Mouse (Mus musculus) kidney, postnatal 4 days (tissue): ENCODE results near the gene Tm4sf5.
"Not testable (repeated sequence)": the region's sequence is repeated elsewhere in the genome, so short reads cannot be mapped to it uniquely, and the experiment has no call there.

ENCODE experiments used
- DNase-seq, 2 experiments: peaks; one replicate each; pipeline ENCODE4 v3.0.0; 2021; ENCODE audit warnings: mixed read lengths in 2 of 2

Gene Tm4sf5

DNA sequence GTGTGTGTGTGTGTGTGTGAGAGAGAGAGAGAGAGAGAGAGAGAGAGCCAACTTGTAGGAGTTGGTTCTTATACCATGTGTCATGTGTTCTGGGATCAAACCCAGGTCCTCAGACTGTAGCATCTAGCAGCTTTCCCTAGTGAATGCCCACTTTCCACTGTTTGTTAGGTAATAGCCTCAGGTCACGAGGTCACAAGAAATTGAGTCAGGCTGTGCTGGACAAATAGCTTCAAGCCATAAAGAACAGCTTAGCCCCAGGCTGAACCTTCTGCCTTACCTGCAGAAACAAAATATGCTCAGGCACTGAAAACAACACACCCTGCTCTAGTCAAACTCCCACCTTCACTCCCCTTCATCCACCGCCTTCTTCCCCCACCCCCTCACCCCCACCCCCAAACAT is 6.2 kb downstream of the Tm4sf5 start:
- DNase-seq: no peak

DNA sequence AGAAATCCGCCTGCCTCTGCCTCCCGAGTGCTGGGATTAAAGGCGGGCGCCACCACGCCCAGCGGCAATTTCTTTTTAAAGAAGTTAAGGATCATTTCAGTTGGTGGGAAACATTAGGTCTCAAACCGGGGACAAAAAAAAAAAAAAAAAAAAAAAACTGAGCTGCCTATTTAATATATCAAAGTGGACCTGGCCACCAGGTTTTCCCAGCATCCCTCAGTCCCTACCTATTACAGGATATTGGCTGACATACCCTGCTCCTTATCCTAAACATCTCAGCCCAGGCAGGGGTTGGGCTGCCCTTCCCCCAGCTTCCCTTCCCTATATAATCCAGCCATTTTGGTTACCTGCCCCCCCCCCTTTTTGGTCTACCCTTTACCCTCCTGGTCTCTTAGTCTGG is 6.8 kb downstream of the Tm4sf5 start:
- DNase-seq: no peak

DNA sequence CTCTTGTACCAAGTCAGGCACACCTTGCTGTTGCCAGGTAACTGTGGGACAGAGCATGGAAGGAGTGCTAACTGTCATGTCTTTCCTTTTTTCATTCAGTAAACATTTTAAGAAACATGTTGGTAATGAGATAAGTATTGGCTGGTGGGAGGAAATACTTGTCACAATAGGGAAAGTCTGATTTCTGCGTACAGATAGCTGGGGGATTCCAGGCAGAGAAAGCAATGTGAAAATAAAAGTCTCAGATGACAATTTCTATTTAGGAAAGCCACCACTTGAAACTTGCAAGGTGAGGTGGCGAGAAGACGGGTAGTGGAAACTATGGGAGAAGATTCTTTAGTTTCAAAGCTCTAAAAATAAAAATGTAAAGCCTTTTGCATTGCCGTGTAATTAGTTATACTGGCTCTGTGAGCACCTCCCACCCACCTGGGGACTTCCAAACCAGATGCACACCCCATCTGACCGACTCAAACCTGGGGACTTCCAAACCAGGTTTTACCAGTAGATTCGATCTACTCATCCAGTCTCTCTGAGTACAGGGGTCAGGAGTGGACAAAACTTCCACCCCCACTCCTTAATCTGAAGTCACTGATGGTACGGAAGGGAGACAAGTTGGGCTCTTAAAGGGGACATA is 7.8 kb downstream of the Tm4sf5 start:
- DNase-seq: no peak

DNA sequence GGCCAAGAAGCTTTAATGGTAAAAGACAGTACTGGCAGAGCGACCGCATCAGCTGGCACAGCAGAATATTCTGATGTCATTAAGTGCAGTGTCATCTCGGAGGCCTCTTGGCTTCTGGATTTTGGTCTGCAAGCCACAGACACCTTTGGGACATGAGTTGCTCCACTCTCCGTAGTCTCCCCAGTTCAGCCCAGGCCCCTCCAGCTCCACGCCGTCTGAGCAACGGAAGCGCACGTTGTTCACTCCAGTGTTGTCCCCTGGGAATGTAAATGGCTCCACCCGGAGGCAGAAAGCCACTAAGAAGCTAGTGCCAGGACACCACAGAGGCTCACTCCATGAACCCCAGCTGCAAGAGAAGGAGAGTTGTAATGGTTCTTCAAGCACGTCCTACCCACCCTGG is 8.5 kb downstream of the Tm4sf5 start:
- DNase-seq: peak; percentile 16 to 26

DNA sequence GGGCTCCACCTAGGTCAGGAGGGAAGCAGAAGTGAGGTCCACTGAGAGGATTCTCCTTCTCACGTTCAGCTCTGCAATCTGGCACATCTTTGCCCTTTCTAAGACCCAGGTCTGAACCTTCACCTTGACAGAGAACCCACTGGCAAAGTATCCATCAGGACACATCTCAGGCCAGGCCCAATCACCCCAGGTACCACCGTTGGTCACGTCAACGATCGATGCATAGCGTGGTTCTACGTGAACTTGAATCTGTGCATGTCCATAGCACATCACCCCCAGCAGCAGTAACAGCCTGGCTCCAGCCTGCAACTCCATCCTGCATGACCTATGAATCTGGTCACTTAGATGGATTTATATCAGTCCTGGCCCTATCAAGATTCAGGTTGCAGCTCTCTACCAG is 9.2 kb downstream of the Tm4sf5 start, which contains the start of gene Vmo1:
Gene Vmo1, minus strand, starts transcription at position 329 of the 400 bp plus-strand sequence.
- DNase-seq: no peak

DNA sequence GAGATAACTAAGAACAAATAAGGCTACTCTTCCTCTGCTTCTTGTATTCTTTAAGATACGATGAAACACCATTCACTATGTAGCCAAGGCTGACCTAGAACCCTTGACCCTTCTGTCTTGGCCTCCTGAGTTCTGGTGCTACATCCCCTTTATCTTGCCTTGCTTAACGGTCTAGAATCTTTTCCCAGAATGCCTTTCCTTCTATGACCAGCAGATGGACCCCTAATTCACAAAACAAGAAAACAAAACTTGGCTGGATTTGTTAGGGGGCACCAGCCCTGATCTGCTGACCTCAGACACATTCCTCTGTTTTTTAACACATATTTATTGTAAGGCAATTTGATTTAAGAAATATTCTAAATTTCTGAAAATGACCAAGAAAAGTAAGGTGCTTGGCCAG is 11.3 kb downstream of the Tm4sf5 start:
- DNase-seq: peak; percentile 32 to 43

DNA sequence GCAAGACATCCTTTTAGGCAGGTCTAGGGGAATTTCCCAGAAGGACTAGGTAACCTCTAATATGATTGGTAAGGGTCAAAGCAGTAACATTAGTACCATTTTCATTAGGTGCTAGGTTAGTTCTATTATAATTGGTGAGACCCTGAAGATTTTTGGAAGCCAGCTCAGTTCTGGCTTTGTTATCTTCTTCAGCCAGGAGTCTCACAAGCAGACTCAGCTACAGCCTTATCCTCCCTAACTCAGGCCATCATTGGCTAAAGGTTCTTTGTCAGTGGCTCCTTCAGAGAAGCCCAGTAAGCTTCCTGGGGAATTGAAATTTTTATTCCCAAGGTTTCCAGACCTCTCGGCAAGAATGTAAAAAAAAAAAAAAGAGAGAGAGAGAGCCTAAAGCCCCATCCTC is 13.4 kb downstream of the Tm4sf5 start:
- DNase-seq: no peak

DNA sequence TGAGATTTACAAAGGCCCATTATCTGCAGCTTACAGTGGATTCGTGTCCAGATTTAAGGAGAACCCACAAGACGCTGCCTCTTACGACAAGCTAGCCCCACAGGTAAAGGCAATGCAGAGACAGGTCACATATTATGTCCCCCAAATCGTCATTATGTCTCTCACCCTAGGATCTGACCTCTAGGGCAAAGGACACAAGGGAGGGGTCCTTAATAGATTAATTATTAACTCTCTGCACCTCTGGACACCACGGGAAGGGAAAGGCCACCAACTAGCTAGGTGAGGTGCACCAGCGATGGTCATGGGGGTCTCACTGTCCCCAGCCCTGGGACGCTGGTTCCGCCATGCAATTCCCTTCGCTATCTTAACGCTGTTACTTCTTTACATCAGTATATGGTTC is 13.9 kb downstream of the Tm4sf5 start, which contains the start of gene Gltpd2:
Gene Gltpd2, plus strand, starts transcription at position 274 of the 400 bp plus-strand sequence.
- DNase-seq: no peak

DNA sequence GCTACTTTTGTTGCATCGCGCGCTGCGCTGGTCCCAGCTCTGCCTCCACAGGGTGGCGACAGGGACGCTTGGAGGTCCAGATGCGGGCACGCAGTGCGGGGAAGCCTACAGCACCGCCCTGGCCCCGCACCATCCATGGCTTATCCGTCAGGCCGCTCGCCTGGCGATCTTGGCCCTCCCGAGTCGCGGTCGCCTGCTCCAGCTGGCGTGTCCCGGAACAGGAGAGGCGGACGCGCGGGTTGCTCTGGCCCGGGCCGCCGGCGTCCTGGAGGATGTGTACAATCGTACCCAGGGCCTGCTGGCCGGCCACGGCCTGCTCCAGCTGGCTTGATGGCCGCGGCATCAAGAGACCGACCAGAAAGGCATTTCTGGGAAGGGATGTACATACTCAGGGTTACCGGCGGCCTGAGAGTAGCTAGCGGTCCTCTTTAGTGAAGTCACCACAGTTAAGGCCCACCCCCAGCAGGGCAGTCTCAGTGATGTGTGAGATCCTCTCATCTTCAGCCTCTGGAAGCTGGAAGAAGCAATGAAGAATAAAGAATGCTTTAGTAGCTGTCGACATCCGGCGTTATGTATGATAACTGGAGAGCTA is 15.2 kb downstream of the Tm4sf5 start:
- peak; percentile 60 to 79 for DNase-seq

DNA sequence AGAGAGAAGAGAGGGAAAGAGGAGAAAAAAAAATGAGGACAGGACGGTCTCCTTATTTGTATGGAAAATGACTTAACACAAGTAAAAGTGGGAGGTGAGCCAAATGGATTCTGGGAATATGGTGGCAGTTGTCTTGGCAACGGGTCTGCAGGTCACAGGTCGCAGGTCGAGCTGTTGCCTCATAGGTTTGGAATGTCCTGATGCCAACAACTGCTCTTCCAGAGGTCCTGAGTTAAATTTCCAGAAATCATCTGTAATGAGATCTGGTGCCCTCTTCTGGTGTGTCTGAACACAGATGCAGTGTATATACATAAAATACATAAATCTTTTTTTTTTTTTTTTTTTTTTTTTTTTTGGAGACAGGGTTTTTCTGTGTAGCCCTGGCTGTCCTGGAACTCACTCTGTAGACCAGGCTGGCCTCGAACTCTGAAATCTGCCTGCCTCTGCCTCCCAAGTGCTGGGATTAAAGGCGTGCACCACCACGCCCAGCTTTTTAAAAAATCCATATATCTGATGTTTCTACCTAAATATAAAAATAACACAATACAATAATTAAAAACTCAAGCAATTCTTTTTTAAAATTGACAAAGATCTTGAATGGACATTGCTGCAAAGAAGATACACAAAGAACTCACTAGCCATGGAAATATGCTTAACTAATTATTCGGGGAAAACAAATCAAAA is 18.4 kb downstream of the Tm4sf5 start:
- peak in 1 of 2 experiments; percentile 19 for DNase-seq

DNA sequence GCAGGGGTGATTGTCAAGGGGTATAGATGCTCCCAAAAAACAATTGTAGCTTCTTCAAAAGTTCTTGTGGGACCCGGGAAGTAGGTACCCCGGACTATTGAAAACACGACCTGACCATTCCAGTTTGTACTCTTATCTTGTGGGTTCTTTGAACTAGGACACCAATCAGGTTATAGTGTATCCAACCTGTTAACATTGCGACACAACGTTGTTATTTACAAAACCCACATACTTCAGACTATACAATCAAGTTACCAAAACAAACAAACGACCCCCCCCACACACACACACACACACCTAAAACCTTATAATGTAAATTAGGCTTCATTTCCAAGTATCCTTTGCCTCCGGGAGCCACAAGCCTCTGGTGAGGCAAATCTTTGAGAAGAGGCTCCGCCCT is 19.7 kb downstream of the Tm4sf5 start:
- DNase-seq: no peak

DNA sequence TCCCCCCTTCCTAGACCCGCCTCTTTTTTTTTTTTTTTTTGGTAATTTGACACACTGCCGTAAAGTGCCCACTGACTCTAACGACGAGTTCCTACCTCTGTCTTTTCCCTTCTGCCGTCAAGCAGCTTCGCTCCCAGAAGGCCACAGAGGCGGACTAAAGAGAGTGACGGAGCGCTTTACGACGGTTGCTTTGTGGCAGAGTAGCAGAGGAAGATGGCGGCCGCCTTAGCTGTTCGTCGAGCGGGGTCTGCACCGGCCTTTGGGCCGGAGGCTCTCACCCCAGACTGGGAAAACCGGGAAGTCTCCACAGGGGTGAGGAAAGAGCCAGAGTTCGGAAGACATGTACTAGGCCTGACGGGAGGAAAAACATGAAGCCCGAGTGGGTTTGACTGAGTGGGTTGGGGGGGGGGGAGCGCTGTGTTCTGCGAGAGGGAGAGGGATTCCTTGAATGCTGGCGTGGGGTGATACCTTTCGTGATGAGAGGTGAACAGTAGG is 20.2 kb downstream of the Tm4sf5 start, which contains the start of gene Psmb6:
Gene Psmb6, plus strand, starts transcription at position 184 of the 495 bp plus-strand sequence.
- peak; percentile 89 to 94 for DNase-seq

DNA sequence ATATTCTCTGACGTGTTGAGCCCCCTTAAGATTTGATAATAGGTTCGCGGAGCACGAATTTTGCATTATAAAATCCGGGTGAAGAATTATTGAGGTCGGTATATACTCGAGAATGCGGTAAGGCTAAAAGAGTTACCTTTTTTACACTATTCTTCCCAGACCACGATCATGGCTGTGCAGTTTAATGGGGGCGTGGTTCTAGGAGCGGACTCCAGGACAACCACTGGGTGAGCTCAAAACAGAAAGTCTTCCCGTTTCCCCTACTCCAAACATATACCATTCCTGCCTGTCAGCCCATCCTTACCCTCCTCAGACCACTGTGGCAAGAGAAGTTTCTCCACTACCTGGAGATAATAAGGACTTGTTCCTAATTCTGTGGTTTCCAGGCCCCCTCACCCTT is 20.7 kb downstream of the Tm4sf5 start:
- peak in 1 of 2 experiments; percentile 27 for DNase-seq

DNA sequence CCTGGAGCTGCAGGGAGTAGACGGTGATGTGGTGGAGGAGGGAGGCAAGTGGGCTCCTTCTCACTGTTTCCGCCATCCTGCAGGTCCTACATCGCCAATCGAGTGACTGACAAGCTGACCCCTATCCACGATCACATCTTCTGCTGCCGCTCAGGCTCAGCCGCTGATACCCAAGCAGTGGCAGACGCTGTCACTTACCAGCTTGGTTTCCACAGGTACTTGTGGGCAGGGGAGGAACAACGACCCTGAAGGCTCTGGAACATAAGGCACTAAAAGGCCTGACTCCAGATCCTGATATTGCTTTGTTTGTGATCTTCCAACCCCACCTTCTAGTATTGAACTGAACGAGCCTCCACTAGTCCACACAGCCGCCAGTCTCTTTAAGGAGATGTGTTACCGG is 21.2 kb downstream of the Tm4sf5 start:
- DNase-seq: no peak

DNA sequence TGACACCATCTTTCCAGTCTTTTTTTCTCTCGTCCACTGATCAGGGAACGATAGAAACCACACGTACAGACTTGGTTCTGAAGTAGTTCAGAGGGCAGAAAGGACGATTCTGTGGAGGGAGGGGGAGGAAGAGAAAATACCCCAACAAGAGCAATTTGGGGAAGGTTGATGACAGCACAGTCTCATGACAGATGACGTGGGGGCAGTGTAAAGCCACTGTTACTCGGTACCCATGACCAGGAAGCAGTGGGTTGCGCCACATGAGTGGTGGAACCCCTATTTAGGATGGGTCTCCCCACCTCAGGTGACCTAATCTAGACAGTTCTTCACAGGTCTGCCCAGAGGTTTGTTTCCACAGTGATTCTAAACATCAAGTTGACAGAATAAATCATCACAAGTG is 23.6 kb downstream of the Tm4sf5 start:
- no peak for DNase-seq

DNA sequence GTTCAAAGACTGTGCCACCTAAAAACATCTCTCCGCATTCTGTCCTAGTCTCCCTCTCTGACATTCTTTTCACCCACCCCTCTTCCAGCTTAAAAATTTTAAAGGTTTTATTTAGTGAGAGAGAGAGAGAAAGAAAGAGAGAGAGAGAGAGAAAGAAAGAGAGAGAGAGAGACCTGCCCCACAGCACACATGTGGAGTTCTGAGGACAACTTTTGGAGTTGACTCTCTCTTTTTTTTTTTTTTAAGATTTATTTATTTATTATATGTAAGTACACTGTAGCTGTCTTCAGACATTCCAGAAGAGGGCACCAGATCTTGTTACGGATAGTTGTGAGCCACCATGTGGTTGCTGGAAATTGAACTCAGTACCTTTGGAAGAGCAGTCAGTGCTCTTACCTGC is 26.0 kb downstream of the Tm4sf5 start:
- not testable (repeated sequence) for DNase-seq

DNA sequence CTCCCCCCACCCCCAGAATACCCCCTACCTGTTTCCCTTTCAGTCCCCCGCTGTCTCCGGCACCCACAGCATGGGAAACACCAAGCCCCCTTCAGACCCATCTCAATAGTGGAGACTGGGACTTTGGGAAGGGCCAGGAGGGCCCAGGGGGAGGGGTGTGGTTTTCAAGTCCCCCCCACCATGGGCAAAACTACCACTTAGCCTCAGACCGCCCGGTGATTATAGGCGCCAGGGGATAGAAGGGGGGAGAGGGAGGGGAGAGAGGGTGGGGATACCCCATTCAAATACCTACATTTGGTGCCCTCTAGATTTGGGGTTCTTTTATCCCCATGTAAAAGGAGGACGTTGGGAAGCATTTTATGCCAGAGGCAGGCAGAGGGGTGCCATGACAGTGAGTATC is 27.8 kb downstream of the Tm4sf5 start, which contains the start of gene Gm40193:
Gene Gm40193, minus strand, starts transcription at position 101 of the 400 bp plus-strand sequence.
- DNase-seq: no peak

DNA sequence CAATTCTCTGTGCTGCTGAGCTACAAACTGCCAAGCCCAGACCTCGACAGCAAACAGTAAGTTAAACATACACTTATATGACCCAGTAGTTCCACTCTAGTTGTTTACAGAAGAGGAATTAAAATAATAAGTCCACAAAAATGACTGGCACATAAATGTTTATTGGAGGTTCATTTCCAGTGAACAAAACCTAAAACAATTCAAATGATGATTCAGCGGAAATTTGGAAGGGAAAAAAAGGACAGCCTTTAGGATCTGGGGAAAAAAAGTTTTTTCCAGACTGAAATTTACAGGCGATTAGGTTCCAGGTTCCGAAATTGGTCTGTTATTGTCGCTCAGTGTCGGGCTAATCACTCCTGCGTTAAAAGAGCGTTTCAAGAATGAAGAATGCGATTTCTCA is 34.4 kb downstream of the Tm4sf5 start:
- no peak for DNase-seq

DNA sequence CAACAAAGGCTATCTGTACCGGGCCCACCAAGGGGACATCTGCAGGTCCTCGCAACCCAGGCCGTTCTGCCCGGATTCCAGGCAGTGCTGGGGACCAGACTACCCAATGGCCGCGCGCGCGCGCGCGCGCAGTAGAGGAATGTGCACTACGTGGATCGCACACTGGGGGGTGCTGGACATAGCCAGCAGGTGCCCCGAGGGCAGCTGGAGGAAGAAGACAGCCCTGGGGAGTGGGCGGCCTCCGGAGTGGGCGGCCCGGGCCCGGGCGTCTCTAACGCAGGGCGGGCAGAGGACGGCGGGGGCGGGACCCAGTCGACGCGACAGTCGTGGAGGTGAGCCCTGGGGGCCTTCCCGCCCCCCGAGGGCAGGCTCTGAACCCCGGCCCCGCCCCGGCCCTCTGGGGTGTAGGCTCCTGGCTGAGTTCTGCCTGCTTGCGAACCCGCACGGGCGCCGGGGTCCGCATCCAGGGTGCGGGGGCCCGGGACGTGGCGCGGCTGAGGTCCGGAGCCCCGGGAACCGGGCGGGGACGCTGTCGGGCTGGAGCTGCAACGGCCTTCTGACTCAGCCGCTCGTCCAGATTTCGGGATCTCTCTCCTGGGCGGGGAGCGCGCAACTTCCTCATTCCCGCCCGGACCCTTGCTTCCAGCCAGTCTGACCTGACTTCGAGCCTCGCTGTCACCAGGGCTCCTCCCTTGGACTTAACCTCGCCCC is 35.0 kb downstream of the Tm4sf5 start, which contains the start of gene Pld2:
Gene Pld2, plus strand, starts transcription at position 188 of the 711 bp plus-strand sequence.
- DNase-seq: peak; percentile 93 to 95

DNA sequence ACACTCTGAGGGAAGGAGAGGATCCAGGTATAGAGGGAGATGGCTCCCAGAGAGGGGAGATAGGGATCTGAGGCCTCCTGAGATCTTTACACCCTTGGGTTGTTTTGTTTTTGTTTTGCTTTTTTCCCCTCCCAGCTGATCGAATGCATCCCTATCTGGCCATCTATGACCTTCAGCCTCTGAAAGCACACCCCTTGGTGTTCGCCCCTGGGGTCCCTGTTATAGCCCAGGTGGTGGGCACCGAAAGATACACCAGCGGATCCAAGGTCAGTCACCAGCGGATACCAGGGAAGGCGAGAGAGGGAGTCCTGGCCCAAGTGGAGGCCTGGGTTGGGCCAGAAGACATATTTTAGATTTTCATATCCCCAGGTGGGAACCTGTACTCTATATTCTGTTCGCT is 35.9 kb downstream of the Tm4sf5 start:
- DNase-seq: no peak

DNA sequence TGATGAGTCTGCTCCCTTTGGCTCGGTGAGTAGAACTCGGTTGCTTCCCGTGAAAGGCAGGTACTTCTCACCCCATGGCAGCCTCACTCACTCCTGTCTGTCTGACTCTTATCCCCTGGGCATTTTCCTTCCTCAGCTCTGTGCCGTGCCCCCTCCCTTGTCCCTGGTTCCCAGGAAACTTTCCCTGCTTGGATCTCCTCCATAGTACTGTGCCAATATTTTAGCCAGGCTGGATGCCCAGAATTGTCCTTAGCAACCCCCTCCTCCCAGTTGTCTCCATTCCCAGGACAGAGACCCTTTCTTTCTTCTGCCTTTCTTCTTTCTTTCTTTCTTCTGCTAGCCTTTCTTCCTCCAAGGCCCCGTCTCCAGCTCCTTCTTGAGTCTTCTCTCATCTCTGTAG is 36.4 kb downstream of the Tm4sf5 start:
- DNase-seq: no peak

DNA sequence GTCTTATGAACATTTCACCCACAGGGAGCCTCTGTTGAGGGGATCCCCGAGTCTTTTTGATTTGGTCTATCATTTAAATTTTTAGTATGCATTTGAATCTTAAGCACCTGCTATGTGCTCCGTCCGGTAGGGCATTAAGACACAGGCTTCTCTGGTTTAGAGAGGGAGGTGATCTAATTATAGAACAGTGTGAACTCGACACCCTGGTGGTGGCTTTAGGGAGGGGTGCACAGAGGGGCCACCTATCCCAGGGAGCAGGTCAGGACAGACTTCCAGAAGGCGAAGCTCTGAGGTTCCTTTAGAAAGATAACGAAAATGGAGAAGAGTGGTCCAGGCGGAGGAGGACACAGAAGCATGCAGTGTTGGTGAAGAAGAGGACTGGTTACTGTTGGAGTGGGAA is 39.5 kb downstream of the Tm4sf5 start:
- DNase-seq: no peak

DNA sequence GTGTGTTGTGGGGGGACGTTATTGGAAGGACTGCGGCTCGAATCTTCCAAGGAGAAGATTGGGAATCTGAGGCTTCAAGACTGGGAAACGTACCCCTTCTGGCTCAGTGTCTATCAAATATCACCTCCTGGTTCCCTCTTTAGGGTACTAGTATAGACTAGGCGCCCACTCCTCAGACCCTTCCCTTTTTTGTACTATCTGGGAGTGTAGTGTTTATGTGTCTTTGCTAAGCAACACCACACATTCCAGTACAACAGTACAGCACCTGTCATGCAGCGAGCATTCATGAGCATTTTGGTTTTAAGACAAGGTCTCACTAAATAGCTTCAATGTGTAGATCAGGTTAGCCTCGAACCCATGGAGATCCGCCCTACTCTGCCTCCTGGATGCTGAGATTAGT is 46.5 kb downstream of the Tm4sf5 start:
- no peak for DNase-seq
